Mouse (Mus musculus) R1 (cell line): Measurements from ENCODE around the gene C3.

ENCODE experiments used
- DNase-seq: peaks from one replicate; pipeline ENCODE4 v3.0.0-alpha.2; 2018; ENCODE audit warnings: low read depth, low spot score

C3 gene

DNA sequence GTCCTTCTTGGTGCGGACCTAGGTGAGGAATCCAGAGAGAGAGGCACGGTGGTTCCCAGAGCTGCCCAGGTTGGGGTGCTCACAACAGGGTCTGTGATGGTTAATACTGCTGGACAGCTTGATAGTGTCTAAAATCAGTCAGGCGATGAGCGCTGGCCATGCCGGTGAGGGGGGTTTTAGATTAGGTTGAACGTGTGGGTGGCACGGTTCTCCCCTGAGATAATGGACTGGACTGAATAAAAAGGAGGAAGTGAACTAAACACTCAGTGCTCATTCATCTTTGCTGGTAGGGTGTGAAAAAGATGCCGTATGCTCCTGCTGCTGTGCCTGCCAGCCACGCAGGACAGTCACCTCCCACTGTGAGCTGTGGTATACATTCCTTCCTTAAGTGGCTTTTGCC lies 4.6 kb downstream of the C3 start:
- no peak for DNase-seq

GRCm38 (mm10) chr17:57221911-57222310 lies 6.0 kb downstream of the C3 start:
- DNase-seq, result no peak

GRCm38 (mm10) chr17:57219884-57220207 lies 8.1 kb downstream of the C3 start:
- peak; percentile 47 for DNase-seq

DNA sequence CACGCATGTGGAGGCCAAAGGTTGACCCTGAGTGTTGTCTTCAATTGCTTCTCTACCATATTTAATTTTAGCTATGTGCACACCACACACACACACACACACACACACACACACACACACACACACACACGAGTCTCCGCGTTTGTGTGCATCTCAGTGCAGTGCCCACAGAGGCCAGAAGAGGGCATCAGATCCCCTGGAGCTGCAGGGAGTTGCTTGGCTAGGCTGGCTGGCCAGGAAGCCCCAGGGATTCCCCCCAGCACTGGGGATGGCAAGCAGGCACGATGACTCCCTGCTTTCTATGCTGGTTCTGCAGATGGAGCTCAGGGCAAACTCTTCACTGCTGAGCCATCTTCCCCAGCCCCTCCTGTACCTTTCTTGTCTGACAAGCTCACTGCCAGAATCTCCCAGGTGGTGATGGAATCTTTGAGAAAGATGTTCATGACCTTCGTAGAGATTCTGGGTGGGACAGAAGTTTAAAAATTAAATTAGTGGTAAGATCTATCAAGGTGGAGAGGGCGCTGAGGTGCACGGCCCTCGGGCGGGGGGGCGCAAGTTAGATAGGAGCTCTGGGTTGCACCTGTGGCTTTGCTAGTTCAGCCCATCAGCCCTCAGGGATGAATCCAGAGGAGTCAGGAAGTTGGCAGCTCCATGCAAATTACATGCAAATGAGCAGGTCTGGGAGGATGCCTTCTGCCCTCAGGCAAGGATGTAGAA lies 8.6 kb downstream of the C3 start:
- DNase-seq, result peak; percentile 64

DNA sequence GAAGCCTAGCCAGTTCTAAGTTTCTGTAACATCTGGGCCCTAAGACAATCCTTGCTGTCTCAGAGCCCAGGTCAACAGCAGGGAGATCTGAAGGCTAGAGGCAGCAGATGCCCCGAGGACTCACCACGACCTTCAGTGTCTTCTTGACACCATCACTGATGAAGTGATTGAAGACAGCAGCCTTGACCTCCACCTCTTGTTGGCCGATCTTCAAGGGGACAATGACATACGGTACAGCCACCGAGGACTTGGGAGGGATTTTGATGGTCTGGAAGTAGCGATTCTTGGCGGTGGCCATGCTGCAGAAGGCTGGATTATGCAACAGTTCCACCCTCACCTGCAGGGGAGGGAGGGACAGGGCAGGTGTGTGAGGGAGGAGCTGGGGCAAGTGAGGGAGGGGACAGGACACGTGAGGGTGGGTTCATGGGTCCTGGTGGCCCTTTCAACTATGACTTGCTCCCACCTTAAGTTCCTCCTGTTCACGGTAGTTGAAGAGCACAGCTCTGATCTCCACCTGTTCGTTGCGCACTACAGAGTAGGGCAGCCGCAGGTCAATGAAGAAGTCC lies 9.5 kb downstream of the C3 start:
- DNase-seq, result no peak

GRCm38 (mm10) chr17:57214676-57215387 lies 13.1 kb downstream of the C3 start:
- peak; percentile 73 for DNase-seq

DNA sequence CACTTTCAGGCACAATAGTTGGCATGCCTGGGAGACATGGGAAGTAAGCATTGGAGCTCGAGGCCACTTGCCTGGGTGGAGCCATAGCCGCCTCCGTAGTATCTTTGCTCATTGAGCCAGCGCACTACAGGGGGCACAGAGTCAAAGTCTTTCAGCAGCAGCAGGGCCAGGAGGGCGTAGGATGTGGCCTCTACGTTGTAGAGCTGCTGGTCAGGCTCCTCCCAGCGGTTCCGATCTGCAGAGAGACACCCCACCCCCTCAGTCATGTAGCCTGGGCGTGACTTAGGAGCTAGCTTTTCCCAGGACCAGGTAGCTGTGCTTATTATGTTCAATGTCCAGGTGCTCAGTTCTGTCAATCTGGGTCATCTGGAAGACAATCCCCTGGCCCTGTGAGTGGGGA lies 16.4 kb downstream of the C3 start:
- DNase-seq, result peak; percentile 72

- no peak for DNase-seq
Measured at GRCm38 (mm10) chr17:57209330-57209729, 18.6 kb downstream of the C3 start.

DNA sequence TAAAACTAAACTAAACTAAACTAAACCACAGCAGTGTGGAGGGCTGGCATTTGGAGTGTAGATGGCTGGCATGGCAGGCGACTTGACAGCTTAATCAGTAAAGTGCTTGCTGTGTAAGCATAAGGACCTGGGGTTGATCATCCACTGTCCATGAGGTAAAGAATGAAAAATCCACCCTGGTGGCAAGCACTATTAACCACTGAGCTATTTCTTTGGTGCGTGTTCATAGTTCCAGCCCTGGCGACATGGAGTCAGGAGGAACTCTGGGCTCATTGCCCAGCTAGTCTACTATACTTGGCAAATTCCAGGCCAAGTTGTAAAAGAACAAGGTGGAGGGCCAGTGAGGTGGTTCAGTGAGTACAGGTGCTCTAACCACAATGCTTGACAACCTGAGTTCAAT lies 20.0 kb downstream of the C3 start:
- no peak for DNase-seq

GRCm38 (mm10) chr17:57201841-57202724 lies 25.9 kb downstream of the C3 start:
- no peak for DNase-seq

DNA sequence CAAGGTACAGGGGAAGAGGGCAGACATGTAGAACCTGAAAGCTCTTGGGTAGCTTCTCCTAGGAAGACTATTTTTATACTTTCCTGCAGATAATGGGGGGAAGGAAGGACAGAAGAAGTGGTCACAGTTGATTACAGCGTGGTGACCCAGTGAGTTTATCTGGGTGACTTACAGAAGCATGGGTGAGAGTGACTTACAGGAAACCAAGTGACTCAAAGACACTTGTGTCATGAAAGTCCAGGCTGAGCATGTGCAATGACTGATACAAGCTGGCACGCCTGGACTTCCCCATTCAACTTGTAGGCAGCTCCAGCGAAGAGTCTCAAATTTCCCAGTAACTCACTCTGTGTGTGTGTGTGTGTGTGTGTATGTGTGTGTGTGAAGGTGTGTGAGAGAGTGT lies 29.7 kb downstream of the C3 start:
- no peak for DNase-seq

DNA sequence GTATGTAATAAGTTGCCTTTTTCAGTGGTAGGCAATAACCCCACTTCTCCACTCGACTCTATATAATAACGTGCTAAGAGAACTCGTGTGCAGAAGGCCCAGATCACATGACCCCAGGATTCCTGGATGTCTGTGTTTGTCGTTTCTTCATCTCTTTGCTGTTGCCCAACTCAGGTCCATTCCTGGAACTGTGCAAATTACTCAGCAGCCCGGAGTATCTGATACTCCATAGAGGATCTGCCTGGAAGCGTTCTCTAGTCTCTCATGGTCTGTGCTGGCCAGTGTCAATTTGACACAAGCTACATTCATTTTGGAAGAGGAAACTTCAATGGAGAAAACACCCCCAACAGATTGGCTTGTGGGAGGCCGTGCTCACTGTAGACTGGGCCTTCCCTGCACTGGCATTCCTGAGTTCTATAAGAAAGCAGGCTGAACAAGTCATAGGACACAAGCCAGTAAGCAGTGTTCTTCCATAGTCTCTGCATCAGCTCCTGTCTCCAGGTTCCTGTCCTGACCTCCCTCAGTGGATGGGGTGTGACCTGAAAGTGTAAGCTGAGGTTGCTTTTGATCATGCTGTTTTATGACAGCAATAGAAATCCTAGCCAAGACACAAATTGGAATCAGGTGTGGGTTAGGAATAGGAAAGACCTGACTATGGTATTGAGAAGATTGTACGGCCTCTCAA lies 32.5 kb downstream of the C3 start:
- no peak for DNase-seq

DNA sequence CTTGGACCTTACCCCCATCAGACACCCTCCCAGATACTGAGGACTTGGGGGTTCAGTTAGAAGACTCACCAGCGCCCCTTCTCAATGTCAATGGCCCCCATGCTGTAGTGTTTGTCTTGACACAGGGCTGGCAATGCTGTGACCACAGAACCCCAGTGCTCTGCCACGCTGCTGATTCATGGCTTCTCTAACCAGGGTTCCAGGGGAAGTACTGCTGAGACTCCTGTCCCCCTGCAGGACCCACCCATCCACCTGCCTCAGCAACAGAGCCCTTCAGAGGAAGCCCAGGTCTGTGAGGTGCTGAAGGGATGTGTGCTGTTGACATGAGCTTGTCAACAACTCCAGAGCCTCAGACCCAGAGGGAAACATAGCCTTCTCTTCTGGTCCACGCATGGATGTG lies 33.2 kb downstream of the C3 start:
- no peak for DNase-seq

DNA sequence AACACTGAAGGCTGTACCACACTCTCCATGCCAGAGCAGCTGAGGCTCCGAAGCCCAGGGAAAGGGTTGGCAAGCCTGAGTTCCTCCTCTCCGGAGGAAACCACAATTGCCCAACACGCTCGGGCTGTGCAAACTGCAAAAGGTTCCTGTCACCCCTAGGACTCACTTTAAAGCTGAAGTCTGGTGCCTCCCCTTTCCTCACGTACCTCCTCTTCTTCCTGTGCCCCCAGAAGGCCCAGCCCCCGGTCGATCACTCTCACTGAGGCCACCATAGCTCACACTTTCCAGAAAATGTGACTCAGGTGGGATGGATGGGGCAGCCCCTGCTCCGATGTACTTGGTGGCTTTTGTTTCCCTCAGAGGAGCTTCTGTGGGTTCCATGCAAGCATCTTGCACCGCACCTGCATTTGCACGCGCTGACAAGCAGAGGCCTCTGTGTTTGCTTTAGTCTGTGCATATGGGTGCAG lies 33.9 kb downstream of the C3 start, which contains the start of gene Tnfsf14:
TSS of gene Tnfsf14 (minus strand) at position 137 of the 467 bp plus-strand sequence.
- DNase-seq, result no peak

DNA sequence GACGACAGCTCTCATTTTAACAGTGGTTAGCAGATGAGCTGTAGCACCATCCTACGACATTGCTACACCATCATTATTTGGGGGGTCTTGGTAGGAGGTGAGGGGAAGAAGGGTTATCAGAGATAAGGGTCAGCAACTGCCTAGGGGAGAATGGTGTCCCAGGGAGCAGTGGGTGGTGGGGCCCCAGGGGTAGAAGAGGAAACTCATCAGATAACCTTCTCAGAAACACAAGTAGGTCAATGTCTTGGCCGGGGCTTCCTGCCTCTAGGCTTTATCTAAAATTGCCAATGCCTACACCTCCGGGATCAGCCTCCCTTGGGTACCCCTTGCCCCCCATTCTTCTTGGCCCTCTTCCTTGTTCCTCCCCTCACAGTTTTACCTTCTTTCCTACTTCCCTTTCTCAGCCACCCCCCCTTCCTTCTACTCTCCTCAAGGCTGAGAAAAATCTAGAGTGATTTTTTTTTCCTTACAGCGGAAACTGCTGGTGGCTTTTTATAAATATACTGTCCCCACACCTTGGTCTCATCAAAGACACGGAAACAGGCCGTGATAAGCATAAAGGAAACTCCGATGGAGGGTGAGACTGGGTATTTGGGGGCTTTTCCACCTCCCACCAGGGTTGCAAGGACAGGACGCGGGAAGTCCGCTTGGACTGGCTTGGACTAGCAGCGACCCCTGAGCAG lies 39.3 kb downstream of the C3 start:
- no peak for DNase-seq

GRCm38 (mm10) chr17:57185641-57186040 lies 42.3 kb downstream of the C3 start:
- no peak for DNase-seq

GRCm38 (mm10) chr17:57182871-57183270 lies 45.1 kb downstream of the C3 start:
- no peak for DNase-seq

GRCm38 (mm10) chr17:57180363-57180762 lies 47.6 kb downstream of the C3 start:
- DNase-seq, result peak; percentile 84

- no peak for DNase-seq
Measured at GRCm38 (mm10) chr17:57173351-57173750, 54.6 kb downstream of the C3 start.

- no peak for DNase-seq
Measured at GRCm38 (mm10) chr17:57172378-57172777, 55.6 kb downstream of the C3 start.
